Mouse (Mus musculus): ENCODE results near the gene March10.

- TF ChIP-seq MAFK (IDR thresholded peaks at IDR 0.05; ENCODE audit: insufficient read depth, low read depth, low read length), result no peak
- no peak for TF ChIP-seq HCFC1 (IDR thresholded peaks at IDR 0.05; ENCODE audit: borderline replicate concordance, insufficient read depth, low read length)
- TF ChIP-seq CHD2 (IDR thresholded peaks at IDR 0.05; ENCODE audit: low read depth, low read length), result no peak
These were observed 48.6 kb downstream of the March10 start for GRCm38 (mm10) chr11:105407846-105408441.

Measured in ES-E14 (cell line).